Mouse (Mus musculus) mesoderm, embryonic 11.5 days (tissue): Measurements from ENCODE around the gene Smad6.

ENCODE experiments used
- DNase-seq: peaks from one replicate; pipeline ENCODE4 v3.0.0-alpha.2; 2012; ENCODE audit warnings: low read depth, low spot score

Gene Smad6

DNA sequence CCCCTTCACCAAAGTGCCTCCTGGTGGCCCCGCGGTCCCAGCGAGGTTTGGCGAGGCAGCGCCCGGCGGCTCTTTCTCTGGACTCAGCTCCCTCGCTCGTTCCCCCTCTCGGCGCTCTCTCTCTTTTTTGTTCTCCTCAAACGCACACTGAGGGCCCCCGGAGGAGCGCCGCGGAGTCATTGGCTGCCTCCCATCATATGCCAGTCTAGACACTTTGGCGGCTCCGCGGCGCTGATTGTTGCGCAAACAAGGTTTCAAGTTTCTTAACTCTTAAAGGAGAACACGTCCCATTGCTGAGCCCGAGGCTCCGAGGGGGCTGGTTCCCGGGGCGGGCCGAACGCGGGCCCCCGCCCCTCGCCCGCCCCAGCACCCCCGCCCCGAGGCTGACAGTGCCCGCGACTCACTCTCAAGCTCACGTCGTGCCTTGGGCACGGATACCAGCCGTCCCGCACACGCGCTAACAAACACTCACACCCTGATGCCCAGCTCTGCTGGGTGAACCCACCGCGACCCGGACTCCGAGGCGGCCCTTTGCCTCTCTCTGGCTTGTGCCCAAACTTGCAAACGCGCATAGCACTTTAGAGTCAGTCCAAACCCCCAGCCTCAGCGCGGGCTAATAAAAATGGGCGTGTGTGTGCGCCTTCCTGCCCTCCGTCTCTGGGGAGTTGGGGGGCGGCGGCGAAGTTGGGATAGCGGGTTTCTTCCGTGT is at the start of gene Smad6:
Gene Smad6, minus strand, starts transcription at position 207 of the 709 bp plus-strand sequence.
- peak; percentile 97 for DNase-seq

DNA sequence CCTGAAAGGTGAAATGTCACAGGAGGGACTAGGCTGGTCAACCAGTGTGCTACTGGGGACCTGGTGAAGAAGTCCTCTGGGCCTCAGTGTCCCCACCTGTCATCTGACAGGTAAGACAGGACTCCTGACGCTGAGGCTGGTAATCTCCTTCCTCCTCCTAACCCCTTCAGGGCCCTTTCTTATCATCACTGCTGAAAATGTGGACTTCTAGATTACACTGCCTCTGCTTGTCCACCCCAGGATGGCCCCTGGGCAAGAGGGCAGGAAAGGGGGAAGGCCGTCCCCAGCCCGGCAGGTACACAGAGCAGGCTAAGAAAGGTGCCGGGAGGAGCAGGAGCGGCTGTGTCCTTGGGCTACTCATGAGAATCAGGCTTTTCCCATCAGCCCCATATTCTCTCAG is 48.8 kb upstream of the Smad6 start:
- DNase-seq, result no peak

DNA sequence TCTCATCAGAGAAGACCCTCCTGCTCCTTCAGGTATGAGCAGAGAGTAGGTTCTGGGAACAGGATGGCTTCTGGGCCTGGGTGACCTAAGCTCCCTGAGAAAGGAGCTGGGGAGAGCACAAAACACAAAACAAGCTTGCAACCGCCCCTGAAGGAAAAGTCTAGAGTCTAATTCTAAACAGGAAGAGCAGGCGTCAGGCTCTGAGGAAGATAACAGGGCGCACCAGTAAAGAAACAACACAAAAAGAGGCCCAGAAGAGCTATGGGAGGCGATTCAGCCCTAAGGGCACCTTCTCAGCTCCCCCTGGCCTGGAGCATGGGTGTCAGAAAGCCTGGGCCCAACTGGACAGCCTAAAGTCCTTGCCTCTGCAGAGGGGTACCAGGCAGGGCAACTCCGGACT is 47.3 kb upstream of the Smad6 start:
- DNase-seq, result no peak

DNA sequence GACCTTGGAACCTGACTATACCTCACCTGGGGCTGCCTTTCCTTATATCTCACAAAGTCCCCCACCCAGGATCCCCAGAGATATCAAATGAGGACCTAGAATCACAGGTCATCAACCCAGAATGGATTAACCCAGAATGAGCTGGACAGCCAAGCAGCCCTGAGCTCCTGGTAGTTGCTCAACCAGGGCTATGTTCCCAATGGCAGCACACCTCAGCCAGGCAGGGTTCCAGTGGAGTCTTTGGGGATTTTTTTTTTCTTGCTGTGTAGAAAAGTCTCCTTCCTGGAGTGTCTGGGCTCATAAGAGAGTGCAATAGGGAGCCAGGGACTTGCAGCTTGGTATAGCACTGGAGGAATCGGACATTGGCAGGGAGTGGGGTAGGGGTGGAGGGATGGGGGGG is 46.7 kb upstream of the Smad6 start:
- DNase-seq, result no peak

DNA sequence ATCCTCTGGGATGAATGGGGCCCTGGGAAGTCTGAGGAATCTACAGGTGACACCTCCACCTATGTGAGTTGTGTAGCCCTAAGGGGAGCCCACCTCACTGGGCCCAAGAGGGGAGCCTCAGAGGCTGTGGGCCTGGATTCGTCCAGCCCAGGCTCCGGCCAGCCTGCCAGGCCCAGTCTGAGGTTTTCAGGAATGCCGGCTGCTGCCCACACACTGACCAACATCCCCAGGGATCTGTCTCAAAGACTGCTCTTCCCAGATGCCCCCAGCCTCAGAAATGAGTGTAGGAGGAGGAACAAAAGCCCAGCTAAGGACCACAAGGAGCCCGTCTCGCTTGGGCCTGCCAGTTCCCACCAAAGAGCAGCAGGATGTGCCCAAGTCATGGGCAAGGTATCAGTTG is 45.9 kb upstream of the Smad6 start:
- no peak for DNase-seq

DNA sequence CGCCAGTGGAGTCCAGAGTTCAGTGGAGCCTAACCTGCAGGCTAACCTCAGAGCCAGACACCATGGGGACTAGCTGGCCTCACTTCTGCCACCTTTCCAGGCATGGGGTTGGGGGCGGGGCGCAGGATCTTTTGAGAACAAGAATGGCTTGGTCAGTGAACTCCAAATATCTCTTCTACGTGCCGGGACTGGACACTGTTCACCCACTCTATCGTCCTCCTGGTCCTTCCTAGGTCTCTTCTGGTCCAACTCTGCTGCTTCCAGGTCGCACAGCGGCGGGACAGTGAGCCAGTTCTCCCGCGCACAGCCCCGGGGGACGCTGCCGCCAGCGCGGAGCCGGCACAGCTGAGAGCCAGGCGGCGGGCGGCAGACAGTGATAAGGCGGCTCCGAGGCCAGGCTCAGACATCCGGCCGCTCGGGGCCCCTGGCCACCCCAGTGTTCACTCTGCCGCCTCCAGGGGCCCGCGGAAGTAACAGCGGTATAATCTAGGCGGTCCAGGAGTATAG is 38.2 kb upstream of the Smad6 start:
- DNase-seq, result peak; percentile 36

DNA sequence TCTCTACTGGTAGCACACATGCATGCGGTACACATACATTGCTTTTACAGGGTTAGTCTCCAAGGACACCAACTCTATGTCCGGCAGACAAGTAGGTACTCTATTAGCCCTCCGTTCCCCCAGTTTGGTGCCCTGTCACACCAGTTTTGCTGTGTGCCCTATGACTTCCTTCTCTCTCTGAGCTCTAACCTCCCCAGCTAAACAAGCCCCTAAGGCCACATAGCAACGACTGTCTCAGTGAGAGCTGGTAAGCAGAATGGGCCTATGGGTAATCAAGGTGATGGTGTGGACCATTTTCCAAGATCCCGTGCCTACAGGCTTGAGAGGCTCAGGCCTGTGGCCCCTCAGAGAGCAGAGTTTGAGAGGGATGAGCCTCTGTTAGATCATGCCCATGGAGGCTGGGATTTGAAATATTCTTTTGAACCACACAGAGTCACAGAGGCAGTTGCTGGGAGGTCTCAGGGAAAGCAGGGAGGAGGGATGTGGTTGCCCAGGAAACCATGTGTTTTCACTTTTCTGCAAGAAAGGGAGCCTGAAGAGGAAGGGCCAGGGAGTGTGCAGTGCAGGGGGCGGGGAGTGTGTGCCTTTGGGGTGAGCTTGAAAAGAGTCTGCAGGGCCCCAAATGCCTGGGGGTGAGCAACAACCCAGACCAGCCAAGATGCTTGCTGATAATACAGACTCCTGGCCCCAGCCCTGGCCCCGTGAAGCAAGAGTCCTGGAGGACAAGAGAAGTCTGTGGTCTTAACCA is 36.2 kb upstream of the Smad6 start:
- DNase-seq, result peak; percentile 74

DNA sequence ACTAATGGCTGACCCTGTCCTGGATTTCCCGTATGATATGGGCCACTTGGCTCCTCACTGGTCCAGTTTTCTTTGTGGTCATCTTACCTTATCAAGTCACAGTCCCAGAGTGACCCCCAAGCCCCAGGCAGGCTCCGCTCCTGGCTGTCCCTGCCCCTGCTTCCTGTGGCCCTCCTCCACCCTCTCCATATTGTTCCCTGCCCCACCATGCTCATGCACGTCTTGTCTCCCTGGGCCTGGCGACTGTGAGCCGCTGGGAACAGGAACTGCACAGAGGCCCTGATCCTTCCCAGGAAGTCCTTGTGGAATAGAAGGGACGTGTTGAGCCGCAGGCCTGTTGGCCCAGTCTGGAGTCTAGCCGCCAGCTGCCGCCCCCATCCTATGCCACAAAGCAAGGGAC is 33.3 kb upstream of the Smad6 start:
- DNase-seq, result no peak

DNA sequence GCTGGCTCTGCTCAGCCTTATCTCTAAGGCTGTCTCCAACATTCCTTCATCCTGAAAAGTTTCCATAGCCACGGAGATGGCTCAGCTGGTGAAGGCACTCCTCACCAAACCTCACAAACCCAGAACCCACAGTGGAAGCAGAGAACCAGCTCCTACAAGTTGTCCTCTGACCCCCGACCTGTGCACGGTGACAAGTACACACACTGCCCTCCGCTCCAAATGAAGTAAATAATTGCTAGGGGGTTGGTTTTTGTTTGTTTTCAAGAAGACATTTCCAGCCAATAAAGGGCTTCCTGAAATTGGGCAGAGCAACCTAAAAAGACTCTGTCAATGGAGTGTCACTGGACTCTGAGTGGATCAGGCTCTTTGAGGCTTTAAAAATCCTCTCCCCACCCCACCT is 31.9 kb upstream of the Smad6 start:
- DNase-seq, result no peak

DNA sequence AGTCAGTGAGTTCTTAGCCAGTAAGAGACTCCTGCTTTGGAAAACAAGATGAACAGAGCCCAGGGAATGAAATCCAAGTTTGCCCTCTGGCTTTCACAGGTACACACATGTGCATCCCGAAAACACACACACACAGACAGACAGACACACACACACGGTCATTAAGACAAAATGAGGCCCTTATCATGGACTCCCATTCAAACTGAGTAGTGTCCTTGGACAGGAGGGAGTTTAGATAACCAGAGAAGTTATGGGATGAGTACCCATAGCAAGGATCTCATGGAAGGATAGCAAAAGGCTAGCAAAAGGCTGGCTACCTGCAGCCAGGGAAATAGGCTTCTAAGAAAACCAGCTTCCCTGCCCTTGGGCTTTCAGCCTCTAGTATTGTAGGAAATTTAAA is 29.4 kb upstream of the Smad6 start:
- no peak for DNase-seq

DNA sequence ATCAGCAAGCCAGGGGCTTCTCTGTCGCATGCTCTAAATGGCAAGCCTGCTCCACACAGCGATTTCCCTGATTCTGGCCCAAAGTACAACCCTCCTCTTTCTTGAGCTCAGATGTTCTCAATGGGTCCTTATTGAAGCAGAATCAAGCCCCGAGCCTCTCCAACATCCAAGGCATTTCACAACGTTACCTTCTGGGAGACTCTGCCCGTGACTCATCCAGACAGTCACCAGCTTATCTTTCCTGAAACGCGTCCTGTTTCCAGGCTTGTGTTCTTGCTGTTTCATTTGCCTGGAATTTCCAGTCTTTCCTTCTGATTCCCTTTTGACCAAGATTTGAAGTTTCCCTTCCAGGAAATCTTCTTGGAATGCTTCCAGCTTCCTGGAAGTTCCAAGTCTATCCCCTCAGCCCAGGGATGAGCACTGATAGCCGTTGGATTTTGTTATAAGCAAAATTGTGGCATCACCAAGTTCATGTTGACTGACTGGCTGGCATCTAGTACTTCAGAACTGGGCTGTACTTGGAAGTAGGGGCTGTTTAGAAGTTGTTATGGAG is 28.7 kb upstream of the Smad6 start:
- DNase-seq, result no peak

DNA sequence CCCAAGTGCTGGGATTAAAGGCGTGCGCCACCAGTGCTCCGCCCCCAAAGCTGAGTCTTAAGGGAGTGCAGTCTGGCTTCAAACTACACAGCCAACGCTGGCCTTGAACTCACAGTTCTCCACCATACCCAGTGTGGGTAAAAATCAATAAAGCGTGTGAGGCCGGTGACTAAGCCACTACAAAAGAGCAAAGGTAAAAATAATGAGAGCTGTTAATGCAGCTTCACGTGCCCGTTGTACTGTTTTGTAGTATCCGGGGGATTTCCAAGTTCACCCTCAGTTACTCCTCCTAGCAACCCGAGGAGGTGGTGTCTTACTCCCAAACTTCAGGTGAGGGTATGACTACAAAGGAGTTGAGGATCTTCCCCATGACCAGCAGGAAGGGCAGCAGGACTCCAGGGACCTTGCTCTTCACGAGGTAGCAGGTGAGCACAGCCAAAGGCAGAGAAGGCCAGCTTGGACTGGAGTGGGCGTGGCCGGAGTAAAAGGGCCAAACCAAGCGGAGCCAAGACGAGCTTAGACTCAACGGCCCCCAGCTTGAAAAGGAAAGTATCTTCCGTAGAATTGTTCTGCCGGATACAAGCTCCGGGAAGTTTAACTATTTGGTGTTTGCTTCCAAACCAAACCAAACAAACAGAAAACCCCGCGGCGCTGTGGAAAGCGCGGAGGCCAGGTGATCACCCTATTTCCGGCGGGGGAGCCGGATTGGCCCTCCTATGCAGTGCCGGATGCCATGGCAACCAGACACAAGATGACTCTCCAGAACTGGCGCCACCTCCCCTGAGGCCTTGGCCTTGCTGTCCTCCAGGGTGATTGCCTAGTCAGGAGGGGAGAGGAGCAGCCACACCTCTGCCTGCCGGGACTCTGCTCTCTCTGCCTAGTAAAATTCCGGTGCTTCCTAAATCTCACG is 27.9 kb upstream of the Smad6 start:
- DNase-seq, result peak; percentile 75

DNA sequence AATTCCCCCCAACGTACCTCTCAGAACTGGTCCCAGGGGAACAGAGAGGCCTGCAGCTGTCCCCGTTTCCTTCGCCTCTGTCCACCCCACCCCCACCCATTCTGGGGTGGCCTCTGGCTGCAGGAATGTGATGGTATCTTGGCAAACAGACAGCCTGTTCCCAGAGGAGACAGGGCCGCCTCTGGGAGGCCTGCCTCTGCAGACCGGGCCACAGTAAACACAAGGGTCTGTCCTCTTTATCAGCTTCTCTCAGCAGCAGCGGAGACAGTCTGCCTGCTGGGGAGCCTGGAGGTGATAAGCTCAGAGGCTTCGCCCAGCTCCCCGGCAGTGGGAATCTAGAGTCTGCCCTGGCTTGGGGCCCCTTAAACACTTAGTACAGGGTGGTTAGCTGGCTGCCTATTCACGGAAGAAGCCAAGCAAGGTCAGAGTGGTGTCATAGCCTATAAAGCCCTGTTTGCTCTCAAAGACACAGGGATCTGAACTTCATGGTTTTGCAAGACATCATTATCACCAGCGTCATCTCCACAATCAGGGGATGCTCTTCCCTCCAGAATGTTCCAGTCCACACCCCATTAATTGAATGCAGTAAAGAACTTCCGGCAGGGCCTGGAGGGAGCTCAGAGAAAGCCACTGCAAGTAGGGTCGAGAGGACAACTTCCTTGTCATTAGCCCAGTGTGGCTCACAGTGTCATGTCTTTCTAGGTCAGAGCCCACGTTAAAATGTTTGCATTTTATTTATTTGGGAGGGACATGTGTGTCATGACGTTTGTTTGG is 23.4 kb upstream of the Smad6 start:
- DNase-seq, result peak; percentile 72

DNA sequence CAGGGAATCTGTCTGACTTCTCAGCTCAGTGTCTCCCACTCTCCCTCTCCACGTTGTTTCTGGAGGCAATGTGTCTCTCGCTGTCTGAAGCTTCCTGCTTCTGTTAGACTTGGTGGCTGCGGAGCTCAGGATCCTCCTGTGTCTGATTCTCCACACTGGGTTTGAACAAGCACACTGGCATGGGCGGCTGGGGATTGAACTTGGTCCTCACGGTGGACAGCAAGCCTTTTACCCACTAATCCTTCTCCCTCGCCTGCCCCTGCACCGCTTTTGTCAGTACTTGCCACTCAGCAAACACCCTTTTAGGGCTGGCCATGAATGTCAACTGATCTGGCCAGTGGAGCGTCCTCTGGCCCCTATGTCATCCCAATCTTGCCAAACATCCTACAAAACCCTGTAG is 22.5 kb upstream of the Smad6 start:
- DNase-seq, result no peak

DNA sequence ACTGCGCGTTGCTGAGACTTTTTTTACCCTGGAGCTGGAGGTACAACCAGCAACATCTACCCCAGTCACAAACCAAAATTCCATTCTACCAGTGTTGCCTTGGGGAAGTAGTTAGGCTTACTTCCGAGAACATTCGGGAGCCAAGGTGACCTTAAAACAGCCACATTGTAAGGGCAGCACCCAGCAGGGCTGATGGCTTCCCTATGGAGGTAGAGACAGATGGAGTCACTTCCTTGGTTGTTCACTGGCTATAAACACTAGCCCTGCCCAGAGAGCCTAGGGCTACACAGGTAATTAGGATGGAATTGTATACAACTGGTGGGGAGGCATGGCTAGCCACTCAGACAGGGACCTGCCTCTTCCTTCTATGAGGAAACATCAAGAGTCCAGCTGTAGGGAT is 21.1 kb upstream of the Smad6 start:
- no peak for DNase-seq

DNA sequence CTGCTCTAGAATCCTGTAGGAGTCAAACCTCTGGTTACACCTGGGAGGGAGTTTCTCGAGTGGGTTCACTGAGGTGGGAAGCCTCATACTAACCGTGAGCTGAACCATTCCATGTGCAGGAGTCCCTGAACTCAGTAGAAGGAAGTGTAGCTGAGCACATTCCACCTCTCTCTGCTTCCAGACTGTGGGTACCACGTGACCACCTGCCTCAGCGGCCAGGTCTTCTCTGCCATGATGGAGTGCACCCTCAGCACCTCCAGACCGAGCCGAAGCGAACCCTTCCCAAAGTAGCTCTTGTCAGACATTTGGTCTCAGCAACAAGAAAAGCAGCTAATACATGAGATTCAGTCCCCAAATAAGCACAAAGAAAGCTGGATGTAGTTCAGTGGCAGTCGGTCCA is 20.4 kb upstream of the Smad6 start:
- no peak for DNase-seq

DNA sequence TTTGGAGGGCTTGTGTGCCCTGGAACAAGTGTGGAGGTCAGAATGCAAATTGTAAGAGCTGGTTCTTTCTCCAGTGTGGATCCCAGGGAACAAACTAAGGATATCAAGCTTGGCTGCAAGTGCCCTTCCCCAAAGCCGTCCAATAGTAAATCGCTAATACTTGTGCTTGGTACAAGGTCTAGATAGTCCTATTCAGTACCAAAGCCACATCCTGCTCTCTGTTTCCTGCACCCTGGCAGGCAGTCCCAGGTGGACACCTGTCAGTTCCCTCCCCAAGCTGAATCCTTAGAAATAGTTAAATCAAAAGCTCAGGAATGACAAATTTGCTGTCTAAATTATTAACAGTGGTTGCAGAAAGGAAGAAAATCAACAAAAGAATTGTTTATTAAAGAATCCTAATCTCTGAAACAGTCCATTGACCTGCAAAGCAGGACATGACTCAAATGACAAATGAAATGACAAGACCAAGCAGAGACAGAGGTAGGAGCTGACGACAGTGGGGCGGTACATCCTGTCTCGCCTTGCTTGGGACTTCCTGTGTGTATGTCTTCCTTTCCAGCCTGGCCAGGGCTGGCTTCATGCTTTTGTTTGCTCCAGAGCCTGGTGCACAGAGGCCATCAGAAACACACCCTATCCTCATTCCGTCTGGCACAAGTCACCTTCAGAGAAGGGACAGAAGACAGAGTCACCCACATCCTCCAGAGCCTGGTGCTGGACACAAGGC is 8.2 kb upstream of the Smad6 start:
- no peak for DNase-seq

DNA sequence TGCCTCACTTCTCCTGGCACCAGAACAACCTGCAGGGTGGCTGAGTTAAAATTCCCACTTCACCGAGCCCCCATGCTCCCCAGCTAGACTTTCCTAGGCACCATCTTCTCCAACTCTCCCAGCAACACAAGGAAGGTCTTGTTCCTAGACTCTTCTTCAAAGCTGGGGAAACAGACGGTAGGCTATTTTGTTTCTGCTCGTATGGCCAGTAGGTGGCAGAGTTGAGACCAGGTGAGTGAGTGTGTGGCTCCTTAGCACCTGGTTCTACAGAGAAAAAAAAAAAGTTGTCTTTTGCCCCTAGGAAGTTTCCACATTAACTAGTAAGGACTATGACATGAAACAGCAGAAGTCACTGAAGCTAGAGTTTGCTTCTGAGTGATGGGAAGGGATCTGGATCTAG is 3.7 kb upstream of the Smad6 start:
- no peak for DNase-seq

DNA sequence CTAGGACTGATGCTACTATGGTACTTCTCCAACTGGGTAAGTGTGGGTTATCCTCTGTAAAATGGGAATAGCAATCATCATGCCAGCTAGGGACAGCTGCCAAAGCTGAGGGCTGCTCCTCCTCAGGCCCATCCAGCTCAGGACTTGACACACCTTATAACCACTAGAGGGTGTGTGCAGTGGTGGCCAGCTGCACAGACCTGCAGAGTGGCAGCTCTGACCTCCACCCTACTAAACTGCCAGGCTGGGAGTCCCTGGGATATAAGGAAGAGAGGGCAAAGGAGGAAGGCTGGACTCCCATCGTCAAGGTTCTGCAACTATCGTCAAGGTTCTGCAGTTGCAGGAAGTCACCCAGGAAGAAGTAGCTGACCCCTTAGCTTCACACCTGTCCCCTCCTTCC is 3.1 kb upstream of the Smad6 start:
- no peak for DNase-seq

DNA sequence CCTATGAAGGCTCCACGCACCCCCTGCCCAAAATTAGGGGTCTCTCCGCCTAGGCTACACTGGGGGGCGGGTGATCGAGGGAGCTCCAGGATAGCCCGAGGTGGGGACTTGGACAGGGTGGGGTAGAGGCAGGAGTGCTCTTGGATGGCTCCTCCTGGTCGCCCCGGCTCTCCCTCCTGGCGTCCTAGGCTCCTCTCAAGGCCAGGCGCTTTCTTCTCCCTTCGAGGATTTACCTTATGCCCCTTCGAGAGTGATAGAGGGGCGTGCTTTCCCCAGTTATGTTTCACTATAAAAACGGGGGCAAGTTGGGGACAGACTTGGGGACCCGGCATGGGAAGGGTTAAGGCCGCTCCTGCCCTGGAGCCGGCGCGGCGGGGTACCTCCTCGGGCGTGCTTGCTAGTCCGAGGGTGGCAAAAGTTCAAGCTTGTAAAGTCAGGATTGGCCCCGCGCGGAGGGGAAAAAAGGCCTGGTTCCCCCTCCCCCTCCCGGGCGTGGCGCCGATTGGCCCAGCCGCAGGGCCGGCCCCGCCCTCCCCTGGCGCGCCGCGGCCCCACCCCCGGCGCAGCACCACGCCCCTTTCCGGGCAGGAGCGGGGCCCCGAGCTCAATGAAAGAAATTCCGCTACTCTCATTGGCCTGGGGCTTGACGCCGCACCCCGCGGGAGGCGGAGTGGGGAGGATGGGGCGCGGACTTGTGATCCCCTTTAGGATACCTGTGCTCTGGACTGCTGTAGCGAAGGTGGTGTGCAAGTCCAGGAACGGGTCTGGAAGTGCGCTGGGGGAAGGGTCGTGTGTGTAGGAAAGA is 905 bp upstream of the Smad6 start:
- peak; percentile 97 for DNase-seq
